Mouse (Mus musculus): ENCODE measurements at regions not wholly inside any gene's neighbourhood (a gene's known extent, or its start where the extent isn't known, plus 50 kb on each side); places are given as distances from the start of the nearest gene placed in this dataset.

- H3K36me3 ChIP-seq (ENCODE audit: control insufficient read depth in 1 of 2, insufficient read depth in 2 of 2, low read length in 2 of 2): no peaks in the 10 kb centered on the region
- no peak overlapping the region for H3K9ac ChIP-seq (ENCODE audit: control insufficient read depth, low read depth, low read length, poor library complexity, severe bottlenecking)
- H3K4me3 ChIP-seq (ENCODE audit: control insufficient read depth in 1 of 2, insufficient read depth in 1 of 2, low read depth in 2 of 2, low read length in 2 of 2): no peak overlapping the region
- no peaks in the 10 kb centered on the region for H3K4me1 ChIP-seq (ENCODE audit: control insufficient read depth in 1 of 2, insufficient read depth in 2 of 2, low read length in 2 of 2)
- no peaks in the 10 kb centered on the region for H3K79me2 ChIP-seq (ENCODE audit: control insufficient read depth, insufficient read depth, low read length, poor library complexity)
- H3K27ac ChIP-seq (ENCODE audit: control insufficient read depth, low read depth, low read length): no peak overlapping the region
- no peak for DNase-seq (ENCODE audit: low read depth, low spot score)
- H3K9me3 ChIP-seq (replicated peaks; ENCODE audit: insufficient read depth, low read length): no peaks in the 10 kb centered on the region
- H3K27me3 ChIP-seq (ENCODE audit: control insufficient read depth in 1 of 2, insufficient read depth in 2 of 2, low read length in 2 of 2): no peaks in the 10 kb centered on the region
- TF ChIP-seq MEF2A (IDR thresholded peaks at IDR 0.05; ENCODE audit: extremely low read depth, insufficient replicate concordance, low read depth, low read length, poor library complexity, severe bottlenecking) (no peak), TAL1 (IDR thresholded peaks at IDR 0.05; ENCODE audit: low read length) (no peak), EP300 (IDR thresholded peaks at IDR 0.05; ENCODE audit: low read depth in 1 of 2, low read length in 2 of 2) (peak in 1 of 2 experiments; percentile 9; a peak in 1 of 4 replicates)
These were observed 101.3 kb upstream of the Gm5148 start for GRCm38 (mm10) chr3:37825602-37826001.

DNA sequence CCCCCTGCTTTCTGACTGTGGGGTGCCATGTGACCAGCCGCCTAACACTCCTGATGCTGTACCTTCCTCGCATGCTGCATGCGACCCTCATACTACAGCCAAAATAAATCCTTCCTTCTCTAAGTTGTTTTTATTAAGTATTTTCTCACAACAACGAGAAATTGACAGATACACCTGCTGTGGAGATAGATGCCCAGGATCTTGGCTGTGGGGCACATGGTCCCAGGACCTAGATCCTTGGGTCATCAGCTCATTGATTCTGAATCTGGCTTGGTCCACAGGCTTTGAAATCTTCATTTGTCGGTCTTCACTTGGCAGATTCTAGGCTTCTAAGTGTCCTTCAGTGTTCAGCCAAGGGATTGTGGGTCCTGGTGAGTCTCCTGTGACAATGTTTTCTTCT, 100.4 kb upstream of the Gm5148 start:
- H3K4me1 ChIP-seq (ENCODE audit: control insufficient read depth in 1 of 2, insufficient read depth in 2 of 2, low read length in 2 of 2): no peaks in the 10 kb centered on the region
- H3K27ac ChIP-seq (ENCODE audit: control insufficient read depth, low read depth, low read length): no peak overlapping the region
- no peaks in the 10 kb centered on the region for H3K27me3 ChIP-seq (ENCODE audit: control insufficient read depth in 1 of 2, insufficient read depth in 2 of 2, low read length in 2 of 2)
- H3K36me3 ChIP-seq (ENCODE audit: control insufficient read depth in 1 of 2, insufficient read depth in 2 of 2, low read length in 2 of 2): no peaks in the 10 kb centered on the region
- DNase-seq (ENCODE audit: low read depth, low spot score): no peak
- H3K79me2 ChIP-seq (ENCODE audit: control insufficient read depth, insufficient read depth, low read length, poor library complexity): no peaks in the 10 kb centered on the region
- H3K9me3 ChIP-seq (replicated peaks; ENCODE audit: insufficient read depth, low read length): no peaks in the 10 kb centered on the region
- TF ChIP-seq POLR2A (IDR thresholded peaks at IDR 0.05; ENCODE audit: control insufficient read depth in 1 of 2, insufficient read depth in 1 of 2, low read depth in 1 of 2, low read length in 2 of 2, poor library complexity in 1 of 2): no peak
- TF ChIP-seq BHLHE40 (IDR thresholded peaks at IDR 0.05; ENCODE audit: borderline replicate concordance, low read depth, low read length): no peak
- no peak for TF ChIP-seq KAT2A (conservative IDR thresholded peaks at IDR 0.05; ENCODE audit: low read depth, low read length)
- TF ChIP-seq NELFE (IDR thresholded peaks at IDR 0.05; ENCODE audit: low read depth, low read length): no peak
- TF ChIP-seq RAD21 (IDR thresholded peaks at IDR 0.05; ENCODE audit: low read depth, low read length): no peak
- TF ChIP-seq MAFK (IDR thresholded peaks at IDR 0.05; ENCODE audit: borderline replicate concordance, low read depth, low read length): no peak
- no peak for TF ChIP-seq ELF1 (IDR thresholded peaks at IDR 0.05; ENCODE audit: low read depth, low read length)
- no peak for TF ChIP-seq CTCF (IDR thresholded peaks at IDR 0.05 in 2 of 3, conservative IDR thresholded peaks at IDR 0.05 in 1 of 3; ENCODE audit: control insufficient read depth in 1 of 3, insufficient read depth in 1 of 3, low read depth in 2 of 3, low read length in 3 of 3, poor library complexity in 1 of 3, severe bottlenecking in 1 of 3)
- TF ChIP-seq RCOR1 (IDR thresholded peaks at IDR 0.05; ENCODE audit: low read depth, low read length): no peak
- no peak for TF ChIP-seq NRF1 (IDR thresholded peaks at IDR 0.05; ENCODE audit: insufficient read depth, low read depth, low read length, poor library complexity, severe bottlenecking)
- no peak for TF ChIP-seq MAX (IDR thresholded peaks at IDR 0.05; ENCODE audit: low read length)
- no peak for TF ChIP-seq SMC3 (IDR thresholded peaks at IDR 0.05; ENCODE audit: low read depth, low read length)
- no peak for TF ChIP-seq TBP (IDR thresholded peaks at IDR 0.05; ENCODE audit: low read depth, low read length)
- TF ChIP-seq SIN3A (IDR thresholded peaks at IDR 0.05; ENCODE audit: low read length): no peak
- no peak for TF ChIP-seq USF2 (IDR thresholded peaks at IDR 0.05; ENCODE audit: borderline replicate concordance in 1 of 2, insufficient read depth in 1 of 2, low read depth in 1 of 2, low read length in 2 of 2)
- TF ChIP-seq TCF12 (IDR thresholded peaks at IDR 0.05; ENCODE audit: low read depth, low read length): no peak
- no peak overlapping the region for H3K4me3 ChIP-seq (ENCODE audit: control insufficient read depth in 1 of 2, insufficient read depth in 1 of 2, low read depth in 2 of 2, low read length in 2 of 2)
- H3K9ac ChIP-seq (ENCODE audit: control insufficient read depth, low read depth, low read length, poor library complexity, severe bottlenecking): no peak overlapping the region
